Mouse (Mus musculus) liver, adult 2 months (tissue): ENCODE data around the gene Med25.

Source experiments
- CTCF ChIP-seq: fragments of 200-500 bp; IDR thresholded peaks from 2 replicates; pipeline ENCODE4 v1.5.1; 2011; ENCODE audit warnings: low read depth, low read length, control low read depth
- POLR2A ChIP-seq: fragments of 200-500 bp; IDR thresholded peaks from 2 replicates; pipeline ENCODE4 v1.6.1; 2011; ENCODE audit warnings: low read length, control low read depth; ENCODE audit not compliant: insufficient read depth; ENCODE audit errors: extremely low read depth

DNA sequence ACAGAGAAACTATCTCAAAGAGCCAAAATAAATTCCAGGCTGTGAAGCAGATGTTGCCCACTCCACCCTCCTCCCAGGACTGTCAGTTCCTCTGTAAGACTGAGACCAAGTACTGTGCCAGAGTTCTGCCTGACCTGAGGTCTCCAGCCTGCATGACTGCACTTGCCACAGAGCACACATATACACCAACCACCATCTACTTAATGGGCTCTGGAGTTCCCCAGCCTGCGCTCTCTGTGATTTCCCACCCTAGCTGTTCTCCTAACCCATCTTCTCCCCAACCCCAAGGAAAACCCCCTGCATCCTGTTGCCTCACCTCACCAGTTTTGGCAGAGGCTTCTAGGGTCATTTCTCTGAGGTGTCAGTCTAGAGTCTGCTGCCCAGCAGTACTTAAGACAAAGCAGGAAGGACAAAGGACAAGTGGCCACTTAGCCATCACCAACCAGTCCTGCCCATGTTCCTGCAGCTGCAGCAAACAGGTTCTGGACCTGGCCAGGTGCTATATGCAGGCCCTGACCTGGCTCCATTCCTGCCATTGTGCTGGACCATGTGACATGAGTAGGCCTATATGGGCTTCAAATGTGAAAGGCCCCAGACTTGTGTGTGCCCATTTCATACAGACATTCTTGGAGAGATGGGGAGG lies 57.0 kb downstream of the Med25 start:
- no peak for TF ChIP-seq POLR2A
- no peak for TF ChIP-seq CTCF
